Mouse (Mus musculus): ENCODE measurements at regions not wholly inside any gene's neighbourhood (a gene's known extent, or its start where the extent isn't known, plus 50 kb on each side); places are given as distances from the start of the nearest gene placed in this dataset.
A peak's percentile ranks its signal among the peaks of the same experiment; 100 is the strongest.

- no peak for DNase-seq
Observed at GRCm38 (mm10) chr4:7597671-7598390, 641.0 kb downstream of the Car8 start.

GRCm38 (mm10) chr4:7596116-7596515 is 642.7 kb downstream of the Car8 start:
- DNase-seq = no peak

DNA sequence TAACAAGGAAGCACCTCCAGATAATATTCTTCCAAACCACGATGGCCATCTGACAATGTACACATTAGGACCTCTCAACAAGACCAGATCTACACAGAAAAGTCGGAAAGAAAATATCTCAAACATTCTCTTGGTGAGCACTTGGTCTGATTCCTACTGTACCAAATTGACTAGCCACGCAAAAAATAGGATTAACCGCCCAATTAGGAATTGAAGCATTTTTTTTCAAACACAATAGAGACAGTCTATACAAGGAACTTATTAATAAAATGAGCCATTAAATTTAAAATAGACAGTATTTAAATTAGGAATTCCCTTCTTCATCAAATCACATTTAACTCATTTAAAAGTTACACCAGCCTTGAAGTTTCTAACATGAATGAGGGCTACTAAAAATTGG is 655.0 kb downstream of the Car8 start:
- DNase-seq = peak; percentile 2 to 5

GRCm38 (mm10) chr4:7581931-7582330 is 656.9 kb downstream of the Car8 start:
- DNase-seq = no peak

DNA sequence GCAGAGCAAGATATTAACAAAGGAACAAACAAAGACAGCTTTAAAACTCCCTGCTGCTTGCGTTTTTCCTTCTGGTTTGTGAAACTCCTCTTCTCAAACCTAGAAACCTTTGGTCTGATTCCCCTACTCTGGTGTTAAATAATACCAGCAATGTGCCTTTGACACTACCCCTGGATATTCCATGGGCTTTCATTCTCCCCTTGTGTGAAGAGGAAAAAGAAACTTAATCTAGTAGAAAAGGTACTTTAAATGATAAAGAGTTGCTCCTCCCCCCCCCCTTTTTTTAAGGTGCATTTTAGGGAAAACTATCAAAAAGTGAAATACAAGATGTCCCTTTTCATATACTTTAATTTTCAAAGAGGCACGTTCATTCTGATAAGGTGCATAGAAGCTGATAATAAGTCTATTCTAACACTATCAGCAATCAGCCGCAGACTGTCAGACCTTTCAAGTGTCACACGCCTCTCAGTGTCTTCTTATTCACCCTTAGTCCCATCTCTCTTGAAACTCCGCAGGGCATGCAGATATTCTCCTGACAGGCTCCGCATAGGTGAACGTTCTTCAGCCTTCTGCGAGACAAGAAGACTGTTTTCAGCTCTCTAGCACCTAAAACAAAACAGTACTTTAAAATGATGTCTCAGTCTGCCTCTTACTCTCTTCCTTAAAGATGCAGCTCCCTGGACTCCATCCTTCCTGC is 657.5 kb downstream of the Car8 start:
- DNase-seq = no peak

GRCm38 (mm10) chr4:7580554-7581219 is 658.2 kb downstream of the Car8 start:
- DNase-seq = peak; percentile 23 to 33

- DNase-seq = no peak
Observed at GRCm38 (mm10) chr4:7574011-7574410, 664.8 kb downstream of the Car8 start.

DNA sequence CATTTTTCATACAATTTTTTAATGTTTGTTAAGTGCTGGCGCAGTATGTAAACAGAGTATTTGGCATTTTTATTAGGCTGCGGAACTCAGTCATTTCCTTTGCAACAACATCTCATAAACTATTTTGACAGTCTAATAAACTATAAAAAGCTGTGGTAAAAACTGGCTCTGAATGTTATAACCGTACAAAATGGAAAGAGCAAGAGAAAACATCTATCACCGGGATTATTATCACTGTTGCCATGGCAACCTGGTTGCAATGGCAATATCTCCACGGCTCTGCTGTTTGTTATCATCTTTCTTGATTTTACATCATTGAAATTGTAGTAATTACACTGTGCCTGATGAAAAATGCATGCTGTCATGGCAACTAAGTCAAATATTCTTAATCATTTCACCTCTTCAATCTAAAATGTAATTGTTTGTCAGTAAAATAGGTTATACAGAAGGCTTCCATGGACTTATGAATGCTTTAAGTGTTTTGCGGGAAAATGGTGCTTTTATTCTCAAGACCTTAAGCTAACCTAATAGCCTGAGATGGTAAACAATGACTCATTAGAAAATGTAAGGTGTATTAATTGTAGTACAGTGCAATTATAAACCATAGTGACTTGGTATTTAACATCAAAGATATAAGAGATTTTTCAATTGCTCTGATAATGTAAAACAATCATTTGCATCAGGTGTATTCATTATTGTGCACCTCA is 671.0 kb downstream of the Car8 start:
- no peak for DNase-seq

DNA sequence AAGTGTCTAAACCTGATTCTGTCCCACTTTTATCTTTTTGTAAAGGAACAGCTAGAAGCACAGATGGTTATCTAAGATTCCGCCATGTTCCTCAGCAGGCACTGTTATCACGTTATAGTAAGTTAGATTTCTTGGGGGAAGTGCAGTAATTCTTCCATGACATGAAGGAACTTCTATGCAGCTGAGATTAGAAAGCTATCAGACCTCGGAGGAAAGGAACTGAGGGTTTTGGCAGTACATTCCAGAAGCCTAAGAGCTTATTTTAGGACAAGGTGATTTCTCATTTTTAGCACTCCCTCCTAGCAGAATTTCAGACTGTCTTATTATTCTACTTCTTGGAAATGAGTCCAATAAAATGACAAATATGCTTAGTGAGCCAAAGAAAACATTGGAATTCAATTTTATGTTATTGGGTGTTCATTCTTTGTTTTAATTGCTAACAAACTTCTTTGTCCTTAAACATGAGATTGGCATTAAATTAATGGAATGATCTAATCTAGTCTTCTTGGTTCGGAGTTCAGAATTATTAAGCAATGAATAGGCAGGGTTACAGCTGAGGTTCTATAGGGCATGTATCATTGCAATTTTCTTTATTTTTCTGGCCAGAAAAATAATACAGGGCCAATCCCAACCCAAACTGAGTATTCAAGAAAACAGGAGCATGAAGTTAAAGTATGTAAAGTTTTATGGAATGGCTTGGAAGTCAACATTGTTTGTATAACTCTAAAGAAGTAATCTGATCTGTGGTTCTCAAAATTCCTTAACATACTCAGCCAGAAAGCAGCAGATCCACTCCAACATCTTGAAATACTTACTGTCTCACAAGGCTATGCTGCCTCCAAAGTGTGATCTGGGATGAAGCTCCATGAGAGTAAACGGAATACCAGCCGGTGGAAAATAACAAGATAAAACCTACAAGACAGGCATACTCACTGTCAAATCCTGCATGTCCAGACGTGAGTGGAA is 678.7 kb downstream of the Car8 start:
- no peak for DNase-seq

- no peak for DNase-seq
Observed at GRCm38 (mm10) chr4:7558721-7559120, 680.1 kb downstream of the Car8 start.

- DNase-seq = no peak
Observed at GRCm38 (mm10) chr4:7534301-7534700, 704.5 kb downstream of the Car8 start.

DNA sequence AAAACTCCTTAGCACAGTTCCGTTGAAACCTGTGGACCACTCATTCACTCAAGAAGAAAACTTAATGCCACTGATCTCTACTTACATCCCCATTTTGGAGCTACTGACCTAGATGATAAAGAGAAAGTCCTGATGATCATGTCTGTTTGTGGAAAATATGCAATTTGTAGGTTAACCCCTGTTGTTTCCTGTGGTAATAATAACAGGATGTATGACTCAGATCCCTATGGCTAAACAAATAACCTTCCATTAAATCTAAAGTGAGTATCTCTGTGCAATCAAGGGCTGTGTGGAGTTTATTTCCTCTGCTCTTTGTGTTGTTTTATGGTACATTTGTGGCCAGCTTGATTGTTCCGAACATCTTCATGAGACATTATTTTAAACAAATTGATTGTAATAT is 711.1 kb downstream of the Car8 start:
- DNase-seq = no peak

- DNase-seq = no peak
Observed at GRCm38 (mm10) chr4:7513081-7513480, 725.8 kb downstream of the Car8 start.

DNA sequence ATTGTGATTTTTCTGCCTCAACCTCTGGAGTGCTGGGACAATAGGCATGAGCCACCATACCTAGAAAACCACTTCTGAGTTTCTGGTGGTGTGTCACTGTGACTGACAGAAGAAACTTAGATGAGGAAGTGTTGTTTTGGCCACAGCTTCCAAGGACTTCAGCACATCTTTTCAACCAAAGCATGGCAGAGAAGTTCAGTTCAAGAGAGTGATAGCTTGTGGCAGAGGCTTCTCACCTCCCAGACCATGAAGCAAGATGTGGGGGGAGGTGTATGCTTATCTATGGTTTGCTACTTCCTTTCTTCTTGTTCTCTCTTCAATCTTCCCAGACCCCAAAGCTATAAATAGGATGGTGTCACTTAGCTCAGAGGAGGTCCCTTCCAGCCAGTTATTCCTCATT is 753.3 kb downstream of the Car8 start:
- DNase-seq = no peak

DNA sequence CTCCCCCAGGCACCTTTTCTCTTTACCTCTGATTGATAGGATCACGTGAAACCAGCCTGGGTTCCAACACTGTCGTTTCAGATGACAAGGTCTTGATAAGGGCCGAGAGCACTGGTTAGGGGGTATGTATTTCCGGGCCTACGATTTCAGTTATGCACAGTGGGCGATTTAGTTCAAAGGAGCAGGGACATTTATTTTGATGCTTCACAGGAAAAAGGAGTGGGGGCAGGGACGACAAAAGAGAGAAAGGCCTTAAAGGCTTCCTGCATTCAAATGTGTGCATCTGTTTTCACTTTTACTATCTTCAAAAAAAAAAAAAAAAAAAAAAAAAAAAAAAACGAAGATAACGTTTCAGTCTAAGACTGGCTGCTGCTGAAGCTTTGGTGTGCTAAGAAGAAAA is 783.7 kb downstream of the Car8 start:
- peak; percentile 1 for DNase-seq

DNA sequence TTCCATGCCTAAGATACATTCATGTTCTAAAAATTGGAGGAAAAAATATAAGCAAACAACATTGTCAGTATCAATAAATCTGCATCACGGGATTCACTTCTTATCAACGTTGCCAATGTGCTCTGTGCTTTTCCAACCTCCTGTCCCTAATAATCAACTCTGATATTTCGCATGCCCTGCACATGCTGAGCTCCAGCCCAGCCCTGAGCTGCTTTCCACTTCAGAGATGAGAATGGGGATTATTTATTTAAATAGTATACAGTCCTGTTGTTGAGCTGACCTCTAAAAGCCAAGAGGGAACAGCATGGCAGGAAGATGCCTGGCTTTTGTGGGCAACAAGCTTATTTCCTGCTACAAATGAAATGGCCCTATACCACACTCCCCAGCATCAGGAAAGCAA is 786.2 kb downstream of the Car8 start:
- DNase-seq = no peak

GRCm38 (mm10) chr4:7450991-7451390 is 787.9 kb downstream of the Car8 start:
- no peak for DNase-seq

DNA sequence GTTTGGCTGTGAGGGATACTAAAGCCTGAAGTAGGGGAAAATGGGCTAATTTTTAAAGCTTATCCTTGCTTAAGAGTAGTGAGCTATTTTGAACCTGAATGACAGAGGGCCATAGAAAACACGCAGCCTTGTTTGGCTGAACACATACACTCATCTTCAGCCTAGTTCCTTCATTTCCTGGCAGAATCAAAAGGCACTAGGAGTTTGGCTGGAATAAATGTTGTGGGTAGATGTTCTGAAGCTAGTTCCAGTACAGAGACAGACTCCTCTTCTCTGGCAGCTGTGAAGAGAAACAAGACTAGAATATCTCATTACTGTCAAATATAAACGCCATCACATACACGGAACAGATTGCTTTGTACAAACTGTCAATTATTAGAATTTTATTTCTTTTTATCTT is 809.5 kb downstream of the Car8 start:
- DNase-seq = no peak

DNA sequence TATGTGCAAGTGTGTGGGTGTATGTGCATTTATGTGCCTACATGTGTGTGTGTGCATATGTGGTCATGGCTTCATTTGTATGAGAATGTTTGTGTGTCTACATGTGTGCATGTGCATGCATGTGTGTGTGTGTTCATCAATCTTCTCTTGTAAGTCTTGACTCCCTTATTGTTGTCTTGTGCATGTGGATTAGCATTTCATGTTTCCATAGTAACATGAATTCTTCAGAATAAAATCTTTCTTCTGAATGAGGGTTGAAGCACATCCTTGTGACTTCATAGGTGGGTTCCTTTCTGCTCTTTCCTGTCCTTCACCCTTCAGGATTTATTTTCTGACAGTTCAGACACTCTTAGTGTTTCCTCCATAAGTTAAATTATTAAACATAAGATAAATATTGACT is 814.8 kb downstream of the Car8 start:
- DNase-seq = no peak

DNA sequence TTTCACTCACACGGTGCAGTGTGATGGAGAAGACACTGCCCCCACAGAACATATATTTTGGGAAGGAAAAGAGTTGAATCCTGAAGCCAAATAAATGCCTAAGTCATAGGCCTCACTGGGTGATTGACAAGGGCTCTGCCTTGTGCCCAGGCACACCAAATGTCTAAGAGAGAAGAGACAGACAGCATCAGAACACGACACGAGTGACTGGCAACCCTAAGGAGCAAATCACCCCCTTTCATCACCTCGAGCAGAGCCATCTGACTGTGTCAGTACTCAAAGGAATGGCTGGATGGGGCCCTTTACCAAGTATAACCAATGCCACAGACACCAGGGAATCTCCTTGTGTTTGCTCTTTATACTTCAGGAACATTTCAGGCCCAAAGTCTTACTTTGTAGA is 815.6 kb downstream of the Car8 start:
- no peak for DNase-seq

DNA sequence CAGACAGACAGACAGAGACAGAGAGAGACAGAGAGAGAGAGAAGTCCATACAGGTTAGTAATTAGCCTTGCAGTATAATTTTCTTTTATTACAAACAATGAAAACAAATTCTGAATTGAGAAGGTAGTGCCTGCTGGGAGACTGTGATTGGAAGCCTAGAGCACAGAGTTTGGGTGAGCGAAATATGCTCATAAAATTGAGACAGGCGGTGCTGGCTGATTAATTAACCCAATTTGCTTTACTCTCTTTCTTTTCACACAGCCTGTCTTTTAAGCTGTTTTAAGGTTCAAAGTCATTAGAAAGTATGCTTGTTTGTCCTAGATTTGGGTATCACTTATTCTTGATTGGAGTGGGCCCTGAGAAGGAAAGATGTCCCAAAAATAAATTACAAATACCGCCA is 816.1 kb downstream of the Car8 start:
- no peak for DNase-seq

DNA sequence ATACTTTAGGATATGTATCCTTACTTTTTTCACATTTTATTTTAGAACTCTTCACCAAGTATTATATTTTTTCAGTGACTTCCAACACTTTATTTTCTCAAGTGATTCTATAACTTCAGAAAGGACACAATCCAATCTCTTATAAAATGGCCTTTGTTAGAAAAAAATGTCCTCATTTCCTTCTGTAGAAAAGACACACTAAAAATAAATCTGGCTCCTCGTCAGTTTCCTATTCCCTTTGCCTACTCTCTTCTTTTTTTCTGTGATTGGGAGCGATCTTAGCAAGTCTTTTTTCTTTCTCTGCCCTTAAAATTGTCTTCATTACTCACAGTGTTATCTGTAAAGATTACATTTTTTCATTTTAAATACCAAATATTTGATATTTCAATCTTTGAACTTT is 824.5 kb downstream of the Car8 start:
- no peak for DNase-seq

All from cerebellum, postnatal 10 days (tissue).